8 mouse cellular contexts compared by ENCODE assay signal in genomic region chr1:120098327-120098726, GRCm38 (mm10). TPM values are rescaled to one million over a fixed set of nuclear protein-coding genes. Genes with fewer than 3 reads are reported as not detected.
DNase-seq lines count a peak whose midpoint lies in the region; ATAC-seq and TF ChIP-seq lines count a peak whose summit lies in the region.

No protein-coding gene starts in this region.

- H3K9ac ChIP-seq in intestine, postnatal 0 days (ENCODE audit: low read depth, low read length): no peak overlapping the region
- no peak overlapping the region for H3K9ac ChIP-seq in intestine, embryonic 15.5 days

- 0 out of 2 replicates have a peak, but pooled peaks cover 2% of the 10 kb centered on the region for H3K4me1 ChIP-seq in intestine, postnatal 0 days (replicated peaks; ENCODE audit: control insufficient read depth, insufficient read depth, low read length)
- H3K4me1 ChIP-seq in intestine, embryonic 15.5 days (replicated peaks): no peaks in the 10 kb centered on the region
- H3K4me1 ChIP-seq in bone marrow macrophage, adult 2 months (ENCODE audit: control insufficient read depth, insufficient read depth, low read length): peaks cover 23% of the 10 kb centered on the region

- H3K9me3 ChIP-seq in intestine, postnatal 0 days (ENCODE audit: control insufficient read depth): no peaks in the 10 kb centered on the region
- H3K9me3 ChIP-seq in intestine, embryonic 15.5 days: no peaks in the 10 kb centered on the region

- no peak overlapping the region for H3K4me2 ChIP-seq in intestine, postnatal 0 days (replicated peaks; ENCODE audit: low read depth)
- no peak overlapping the region for H3K4me2 ChIP-seq in intestine, embryonic 15.5 days (replicated peaks)

- H3K4me3 ChIP-seq in intestine, postnatal 0 days (ENCODE audit: low read depth, low read length): no peak overlapping the region
- H3K4me3 ChIP-seq in intestine, embryonic 15.5 days (replicated peaks): no peak overlapping the region
- H3K4me3 ChIP-seq in bone marrow macrophage, adult 2 months (ENCODE audit: insufficient read depth, low read length): no peak overlapping the region

- no peak overlapping the region for H3K27ac ChIP-seq in intestine, postnatal 0 days (ENCODE audit: low read depth, low read length)
- H3K27ac ChIP-seq in intestine, embryonic 15.5 days: no peak overlapping the region
- no peak overlapping the region for H3K27ac ChIP-seq in bone marrow macrophage, adult 2 months (ENCODE audit: insufficient read depth, low read depth, low read length)

- peak; percentile 48 for DNase-seq in ES-CJ7 (ENCODE audit: low read depth, low spot score)
- DNase-seq in gastrocnemius, postnatal 14 days: peak; percentile 53
- DNase-seq in left cerebral cortex, postnatal 10 days (ENCODE audit: extremely low spot score in 1 of 2, low spot score in 2 of 2): peak; percentile 42 to 45
- DNase-seq in urinary bladder, adult 2 months (ENCODE audit: low spot score): peak; percentile 56

- H3K36me3 ChIP-seq in intestine, postnatal 0 days (ENCODE audit: control insufficient read depth, insufficient read depth): no peaks in the 10 kb centered on the region
- no peaks in the 10 kb centered on the region for H3K36me3 ChIP-seq in intestine, embryonic 15.5 days

- TF ChIP-seq CTCF in intestine, postnatal 0 days (IDR thresholded peaks at IDR 0.05; ENCODE audit: low read depth): peak; percentile 81
- peak; percentile 44; the same call in 1 of the 2 replicates for TF ChIP-seq CTCF in bone marrow macrophage, adult 2 months (IDR thresholded peaks at IDR 0.05; ENCODE audit: low read depth, low read length)

- 10% methylated on average over 7 of the region's 7 CpGs for WGBS in intestine, postnatal 0 days
- WGBS in intestine, embryonic 15.5 days: 15% methylated on average over 7 of the region's 7 CpGs

- ATAC-seq in intestine, postnatal 0 days: no peak
- no peak for ATAC-seq in intestine, embryonic 15.5 days
- ATAC-seq in neutrophil, adult 5-6 weeks (ENCODE audit: extremely low read depth, insufficient number of reproducible peaks, low FRiP score, poor library complexity, severe bottlenecking): peak; percentile 44

- intact Hi-C loops in gastrocnemius, postnatal 14 days (cut with DNase I; ENCODE audit: low total_unique reads): no loop called here
- intact Hi-C loops in left cerebral cortex, postnatal 10 days (cut with DNase I): loop anchor here (5.0 kb wide), 1 partner anchor 454 kb away; no protein-coding TSS in a partner anchor

- no peaks in the 10 kb centered on the region for H3K27me3 ChIP-seq in intestine, postnatal 0 days (replicated peaks; ENCODE audit: control insufficient read depth, insufficient read depth, low read length)
- no peaks in the 10 kb centered on the region for H3K27me3 ChIP-seq in intestine, embryonic 15.5 days (replicated peaks)

- no peak for TF ChIP-seq POLR2A in bone marrow macrophage, adult 2 months (IDR thresholded peaks at IDR 0.05; ENCODE audit: borderline replicate concordance, low read depth, low read length)

RNA-seq across cellular contexts. Expression of gene Dbi, which starts 22.6 kb away (rescaled TPM):
- polyA plus RNA-seq in intestine, postnatal 0 days (2015; fragmentation: Nextera tagmentation; extraction: Ambion mirVana): 3,066 and 3,164 TPM in 2 replicates
- 1,422 and 1,510 TPM in 2 replicates for polyA plus RNA-seq in intestine, embryonic 15.5 days (2015; fragmentation: Nextera tagmentation; extraction: Ambion mirVana)
- polyA plus RNA-seq in bone marrow macrophage, adult 2 months (2012; ENCODE audit: insufficient read depth, insufficient read length, missing spikeins): 259 and 267 TPM in 2 replicates
- 100 to 1,000 TPM; 195 to 222 TPM for total RNA-seq in gastrocnemius, postnatal 14 days (2021)
- 100 to 1,000 TPM; 343 to 360 TPM for total RNA-seq in left cerebral cortex, postnatal 10 days (2021)
- total RNA-seq in neutrophil, adult 5-6 weeks (2017): 29.0 and 52.2 TPM in 2 replicates
- polyA plus RNA-seq in urinary bladder, adult 2 months (2012; rRNA removed): 364 and 515 TPM in 2 replicates

RNA-seq across cellular contexts. Expression of gene 3110009E18Rik, which starts 22.7 kb away (rescaled TPM):
- 8.2 and 8.7 TPM in 2 replicates for polyA plus RNA-seq in intestine, postnatal 0 days (2015; fragmentation: Nextera tagmentation; extraction: Ambion mirVana)
- 15.6 and 18.4 TPM in 2 replicates for polyA plus RNA-seq in intestine, embryonic 15.5 days (2015; fragmentation: Nextera tagmentation; extraction: Ambion mirVana)
- 5.3 and 8.7 TPM in 2 replicates for polyA plus RNA-seq in bone marrow macrophage, adult 2 months (2012; ENCODE audit: insufficient read depth, insufficient read length, missing spikeins)
- 1 to 10 TPM; 4.1 to 5.4 TPM for total RNA-seq in gastrocnemius, postnatal 14 days (2021)
- 1 to 10 TPM; 6.8 to 8.7 TPM for total RNA-seq in left cerebral cortex, postnatal 10 days (2021)
- 5.1 and 5.5 TPM in 2 replicates for total RNA-seq in neutrophil, adult 5-6 weeks (2017)
- 8.1 and 9.5 TPM in 2 replicates for polyA plus RNA-seq in urinary bladder, adult 2 months (2012; rRNA removed)

RNA-seq across cellular contexts. Expression of gene Tmem37, which starts 24.5 kb away (rescaled TPM):
- 593 and 673 TPM in 2 replicates for polyA plus RNA-seq in intestine, postnatal 0 days (2015; fragmentation: Nextera tagmentation; extraction: Ambion mirVana)
- polyA plus RNA-seq in intestine, embryonic 15.5 days (2015; fragmentation: Nextera tagmentation; extraction: Ambion mirVana): 51.3 and 66.1 TPM in 2 replicates
- 71.5 and 83.0 TPM in 2 replicates for polyA plus RNA-seq in bone marrow macrophage, adult 2 months (2012; ENCODE audit: insufficient read depth, insufficient read length, missing spikeins)
- total RNA-seq in gastrocnemius, postnatal 14 days (2021): 1 to 10 TPM; 7.7 to 9.2 TPM
- total RNA-seq in left cerebral cortex, postnatal 10 days (2021): 1 to 10 TPM; 1.4 to 1.8 TPM
- not detected in 2 replicates for total RNA-seq in neutrophil, adult 5-6 weeks (2017)
- polyA plus RNA-seq in urinary bladder, adult 2 months (2012; rRNA removed): 6.6 and 7.6 TPM in 2 replicates
